Mouse (Mus musculus) heart, postnatal 0 days (tissue): Measurements from ENCODE around the gene Spsb1.

Source experiments
- CTCF ChIP-seq: IDR thresholded peaks from 2 replicates; pipeline ENCODE4 v1.5.1; 2016; ENCODE audit warnings: antibody characterized with exemption, control low read depth, low read depth
- EP300 ChIP-seq: IDR thresholded peaks from 2 replicates; pipeline ENCODE4 v1.6.1; 2016; ENCODE audit warnings: antibody characterized with exemption, low read depth

DNA sequence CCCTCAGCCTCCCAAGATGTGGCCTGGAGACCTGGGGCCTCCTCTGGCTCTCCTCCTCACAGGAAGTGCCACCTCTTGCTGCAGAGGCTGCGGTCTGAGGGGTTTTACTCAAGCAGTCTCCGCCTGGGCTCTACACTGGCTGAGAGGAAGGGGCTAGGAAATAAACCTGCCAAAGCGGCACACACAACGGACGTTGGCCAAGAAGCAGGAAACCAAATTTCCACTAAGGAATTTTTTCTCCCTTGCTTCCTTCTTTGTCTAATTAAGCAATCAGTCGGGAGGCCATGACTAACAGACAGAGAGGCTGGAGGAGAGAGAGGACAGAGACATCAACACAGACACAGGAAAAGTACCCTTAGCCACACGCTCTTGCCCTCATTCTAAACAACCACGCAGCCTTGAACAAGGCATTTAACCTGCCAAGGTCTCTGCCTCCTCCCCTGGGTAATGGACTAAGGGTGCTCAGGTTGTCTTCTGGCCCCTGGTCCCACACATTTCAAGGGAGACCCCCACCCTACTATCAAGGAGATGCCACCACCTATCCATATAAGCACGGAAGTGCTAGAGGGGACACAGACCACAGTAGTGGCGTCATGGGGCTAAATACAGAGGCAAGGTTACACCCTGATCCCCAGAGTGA, 46.5 kb upstream of the Spsb1 start:
- TF ChIP-seq EP300: no peak
- TF ChIP-seq CTCF: no peak
